Mouse (Mus musculus) spleen, adult 2 months (tissue): ENCODE data around the gene Rbm25.

ENCODE experiments used
- CTCF ChIP-seq: fragments of 200-500 bp; IDR thresholded peaks from 2 replicates; pipeline ENCODE4 v1.5.1; 2011; ENCODE audit warnings: mild to moderate bottlenecking, inconsistent platforms; ENCODE audit not compliant: insufficient read depth, insufficient read length, insufficient replicate concordance; ENCODE audit errors: extremely low read depth
- POLR2A ChIP-seq: fragments of 200-500 bp; IDR thresholded peaks from 2 replicates; pipeline ENCODE4 v1.6.1; 2011; ENCODE audit warnings: low read depth, low read length, inconsistent platforms

DNA sequence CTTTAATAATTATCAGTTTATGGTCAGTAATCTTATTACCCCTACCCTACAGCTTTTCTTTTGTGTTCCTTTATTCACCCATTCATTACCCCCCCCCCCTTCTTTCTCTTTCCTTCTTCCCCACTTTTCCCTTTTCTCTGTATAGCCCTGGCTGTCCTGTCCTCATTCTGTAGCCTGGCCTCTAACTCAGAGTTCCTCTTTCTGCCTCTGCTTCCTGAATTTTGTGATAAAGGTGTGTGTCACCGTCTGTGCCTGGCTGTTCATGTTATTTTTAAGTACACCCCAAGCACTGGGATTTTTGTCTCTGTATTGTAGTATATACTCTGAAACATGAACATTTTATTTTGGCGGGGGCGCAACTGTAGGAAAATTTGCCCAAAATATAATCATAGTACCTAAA, 19.3 kb downstream of the Rbm25 start:
- TF ChIP-seq CTCF (no peak), POLR2A (no peak)
